ENCODE assay signal across 35 mouse cellular contexts in the genomic region with DNA sequence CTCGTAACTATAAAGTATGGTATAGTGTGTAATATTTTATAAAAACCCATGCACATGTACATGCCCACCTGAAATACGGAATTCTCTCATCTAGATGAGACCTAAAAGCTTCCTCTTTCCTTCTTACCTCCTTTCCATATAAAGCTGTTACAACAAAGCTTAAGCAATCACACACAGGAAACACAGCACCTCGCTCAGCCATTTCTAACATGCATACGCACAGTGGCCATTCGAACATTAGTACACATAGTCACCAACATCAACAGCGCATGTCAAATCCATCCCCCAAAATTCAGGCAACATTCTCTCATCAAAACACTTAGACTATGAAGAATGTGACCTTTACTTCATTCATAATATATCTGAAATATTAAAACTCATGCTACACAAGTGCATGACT.
"Had no signal": no experiment of that assay in that cellular context is flagged by ENCODE, and none has a peak within 500 bp of the region (broad histone marks: within the 10 kb centered on the region; RNA-seq: fewer than 3 reads in every experiment).

No protein-coding gene starts in this region.

- H3K9ac ChIP-seq: heart, embryonic 12.5 days; heart, embryonic 13.5 days; heart, embryonic 15.5 days; hindbrain, embryonic 12.5 days; hindbrain, embryonic 13.5 days; hindbrain, embryonic 14.5 days; hindbrain, embryonic 15.5 days; intestine, embryonic 15.5 days; kidney, embryonic 15.5 days had no signal

- H3K9me3 ChIP-seq: heart, embryonic 10.5 days; heart, embryonic 12.5 days; heart, embryonic 13.5 days; heart, embryonic 15.5 days; hindbrain, embryonic 10.5 days; hindbrain, embryonic 12.5 days; hindbrain, embryonic 13.5 days; hindbrain, embryonic 15.5 days; intestine, embryonic 15.5 days; kidney, embryonic 15.5 days had no signal

- H3K27me3 ChIP-seq: heart, embryonic 12.5 days; heart, embryonic 13.5 days; heart, embryonic 15.5 days; hindbrain, embryonic 12.5 days; hindbrain, embryonic 13.5 days; hindbrain, embryonic 15.5 days; intestine, embryonic 15.5 days; kidney, embryonic 15.5 days had no signal

- H3K4me1 ChIP-seq: heart, embryonic 15.5 days had no signal

- H3K36me3 ChIP-seq: heart, embryonic 10.5 days; heart, embryonic 12.5 days; heart, embryonic 13.5 days; heart, embryonic 15.5 days; hindbrain, embryonic 10.5 days; hindbrain, embryonic 12.5 days; hindbrain, embryonic 13.5 days; hindbrain, embryonic 15.5 days; intestine, embryonic 15.5 days; kidney, embryonic 15.5 days had no signal

- H3K4me2 ChIP-seq: heart, embryonic 11.5 days; heart, embryonic 12.5 days; heart, embryonic 13.5 days; heart, embryonic 15.5 days; hindbrain, embryonic 12.5 days; hindbrain, embryonic 13.5 days; hindbrain, embryonic 14.5 days; hindbrain, embryonic 15.5 days; intestine, embryonic 15.5 days; kidney, embryonic 15.5 days had no signal

- ATAC-seq: hindbrain, embryonic 16.5 days; hindbrain, postnatal 0 days; inflammation-experienced regulatory T-cells, adult 6 months; intestine, embryonic 15.5 days; intestine, embryonic 16.5 days; intestine, postnatal 0 days had no signal

- H3K4me3 ChIP-seq: heart, embryonic 10.5 days; heart, embryonic 12.5 days; heart, embryonic 13.5 days; heart, embryonic 15.5 days; hindbrain, embryonic 10.5 days; hindbrain, embryonic 12.5 days; hindbrain, embryonic 13.5 days; hindbrain, embryonic 15.5 days; intestine, embryonic 15.5 days; kidney, embryonic 15.5 days; layer of hippocampus, adult 2 months had no signal

- H3K27ac ChIP-seq: heart, embryonic 10.5 days; heart, embryonic 13.5 days; heart, embryonic 15.5 days; hindbrain, embryonic 10.5 days; hindbrain, embryonic 12.5 days; hindbrain, embryonic 13.5 days; hindbrain, embryonic 14.5 days; hindbrain, embryonic 15.5 days; hindbrain, postnatal 0 days; intestine, embryonic 15.5 days; kidney, embryonic 15.5 days; kidney, postnatal 0 days; layer of hippocampus, adult 2 months had no signal

- DNase-seq: heart, postnatal 10 days; heart, postnatal 14 days; heart, postnatal 36 days; heart, postnatal 4 days; kidney, adult 11 months; kidney, adult 18-20 months; kidney, adult 2 months; kidney, adult 8-10 months; kidney, adult 9 months; kidney, postnatal 10 days; kidney, postnatal 14 days; kidney, postnatal 25 days; kidney, postnatal 36 days; kidney, postnatal 4 days; layer of hippocampus, adult 9-11 months; layer of hippocampus, postnatal 36 days had no signal
